Mouse (Mus musculus): Measurements from ENCODE around the gene Cnnm3. TPM values are rescaled to one million over a fixed set of nuclear protein-coding genes. Genes with fewer than 3 reads are reported as not detected.
A peak's percentile ranks its signal among the peaks of the same experiment; 100 is the strongest.

Cnnm3 gene
- 3.9 and 7.9 TPM in 2 replicates for polyA plus RNA-seq (2014; fragmentation: Nextera tagmentation; extraction: Ambion mirVana)

GRCm38 (mm10) chr1:36511289-36512021 lies at the start of gene Cnnm3:
Cnnm3 (plus strand) TSS chr1:36511867.
- H3K36me3 ChIP-seq (ENCODE audit: control insufficient read depth, insufficient read depth, low read length): no peaks in the 10 kb centered on the region
- peak within 1 kb of the TSS; percentile 89 for H3K4me2 ChIP-seq (replicated peaks; ENCODE audit: low read depth, low read length)
- H3K9ac ChIP-seq (ENCODE audit: low read depth, low read length): peak within 1 kb of the TSS; percentile 92
- H3K4me3 ChIP-seq (ENCODE audit: low read depth, low read length): peak within 1 kb of the TSS; percentile 88
- DNase-seq (ENCODE audit: low spot score) (peak; percentile 99), ATAC-seq (ENCODE audit: low FRiP score) (peak; percentile 99)
- 1% methylated on average over 51 of the region's 51 CpGs for WGBS
- peak within 1 kb of the TSS; percentile 98 for H3K27ac ChIP-seq (ENCODE audit: low read depth, low read length)
- H3K9me3 ChIP-seq (ENCODE audit: control insufficient read depth, low read length): no peaks in the 10 kb centered on the region
- 0 out of 2 replicates have a peak, but pooled peaks cover 4% of the 10 kb centered on the region for H3K4me1 ChIP-seq (replicated peaks; ENCODE audit: control insufficient read depth, insufficient read depth, low read length)
- H3K27me3 ChIP-seq (ENCODE audit: control insufficient read depth, insufficient read depth, low read length): no peaks in the 10 kb centered on the region

- Histone ChIP-seq H3K36me3 (ENCODE audit: control insufficient read depth, insufficient read depth, low read length) (no peaks in the 10 kb centered on the region), H3K27ac (ENCODE audit: low read depth, low read length) (no peak overlapping the region), H3K4me3 (ENCODE audit: low read depth, low read length) (no peak overlapping the region), H3K4me2 (replicated peaks; ENCODE audit: low read depth, low read length) (no peak overlapping the region), H3K9me3 (ENCODE audit: control insufficient read depth, low read length) (no peaks in the 10 kb centered on the region), H3K4me1 (replicated peaks; ENCODE audit: control insufficient read depth, insufficient read depth, low read length) (no peaks in the 10 kb centered on the region), H3K27me3 (ENCODE audit: control insufficient read depth, insufficient read depth, low read length) (no peaks in the 10 kb centered on the region), H3K9ac (ENCODE audit: low read depth, low read length) (no peak overlapping the region)
- no peak for DNase-seq (ENCODE audit: low spot score)
- ATAC-seq (ENCODE audit: low FRiP score): no peak
- 81% methylated on average over 4 of the region's 4 CpGs for WGBS
These were observed 46.0 kb upstream of the Cnnm3 start for GRCm38 (mm10) chr1:36465641-36466160.

- Histone ChIP-seq H3K27me3 (ENCODE audit: control insufficient read depth, insufficient read depth, low read length) (no peaks in the 10 kb centered on the region), H3K4me1 (replicated peaks; ENCODE audit: control insufficient read depth, insufficient read depth, low read length) (peaks cover 5% of the 10 kb centered on the region; the same call in 1 of the 2 replicates), H3K9me3 (ENCODE audit: control insufficient read depth, low read length) (no peaks in the 10 kb centered on the region), H3K27ac (ENCODE audit: low read depth, low read length) (no peak overlapping the region), H3K36me3 (ENCODE audit: control insufficient read depth, insufficient read depth, low read length) (no peaks in the 10 kb centered on the region), H3K9ac (ENCODE audit: low read depth, low read length) (no peak overlapping the region), H3K4me3 (ENCODE audit: low read depth, low read length) (no peak overlapping the region), H3K4me2 (replicated peaks; ENCODE audit: low read depth, low read length) (no peak overlapping the region)
- no peak for ATAC-seq (ENCODE audit: low FRiP score)
- no peak for DNase-seq (ENCODE audit: low spot score)
- WGBS: 58% methylated on average over 5 of the region's 5 CpGs
These were observed 44.2 kb upstream of the Cnnm3 start for GRCm38 (mm10) chr1:36467446-36467845.

DNA sequence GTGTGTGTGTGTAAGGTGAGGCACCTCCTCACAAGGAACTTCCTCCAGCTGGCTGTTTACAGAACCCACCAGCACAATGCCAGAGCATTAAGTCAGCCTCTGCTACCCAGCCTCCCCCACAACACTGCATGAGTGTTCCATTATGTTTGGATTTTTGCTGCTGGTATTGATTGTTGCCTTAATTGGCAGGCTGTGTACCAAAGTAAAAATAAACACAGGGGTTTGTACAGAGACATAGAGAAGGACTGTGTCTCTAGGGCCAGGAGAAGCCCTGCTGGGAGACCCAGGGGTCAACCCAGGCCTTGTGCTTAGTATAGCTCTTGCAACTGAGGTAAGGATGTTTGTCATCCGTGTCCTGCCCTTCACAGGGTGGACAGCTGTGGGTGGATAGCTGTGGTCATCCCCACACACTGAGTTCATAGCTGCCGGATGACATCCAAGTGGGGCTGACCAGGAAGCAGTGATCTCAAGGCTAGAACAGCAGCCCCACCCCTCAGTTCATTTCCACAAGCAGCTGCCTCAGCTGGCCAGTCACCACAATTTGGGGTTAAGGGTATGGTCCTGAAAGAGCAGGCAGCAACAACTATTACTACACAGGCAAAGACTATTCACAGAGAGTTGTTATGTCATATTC lies 41.7 kb upstream of the Cnnm3 start:
- DNase-seq (ENCODE audit: low spot score): no peak
- H3K4me1 ChIP-seq (replicated peaks; ENCODE audit: control insufficient read depth, insufficient read depth, low read length): peaks cover 6% of the 10 kb centered on the region; the same call in 1 of the 2 replicates
- no peak overlapping the region for H3K9ac ChIP-seq (ENCODE audit: low read depth, low read length)
- no peaks in the 10 kb centered on the region for H3K27me3 ChIP-seq (ENCODE audit: control insufficient read depth, insufficient read depth, low read length)
- ATAC-seq (ENCODE audit: low FRiP score): no peak
- no peaks in the 10 kb centered on the region for H3K36me3 ChIP-seq (ENCODE audit: control insufficient read depth, insufficient read depth, low read length)
- H3K9me3 ChIP-seq (ENCODE audit: control insufficient read depth, low read length): no peaks in the 10 kb centered on the region
- WGBS: 36% methylated on average over 2 of the region's 2 CpGs
- H3K4me3 ChIP-seq (ENCODE audit: low read depth, low read length): no peak overlapping the region
- no peak overlapping the region for H3K27ac ChIP-seq (ENCODE audit: low read depth, low read length)
- H3K4me2 ChIP-seq (replicated peaks; ENCODE audit: low read depth, low read length): no peak overlapping the region

DNA sequence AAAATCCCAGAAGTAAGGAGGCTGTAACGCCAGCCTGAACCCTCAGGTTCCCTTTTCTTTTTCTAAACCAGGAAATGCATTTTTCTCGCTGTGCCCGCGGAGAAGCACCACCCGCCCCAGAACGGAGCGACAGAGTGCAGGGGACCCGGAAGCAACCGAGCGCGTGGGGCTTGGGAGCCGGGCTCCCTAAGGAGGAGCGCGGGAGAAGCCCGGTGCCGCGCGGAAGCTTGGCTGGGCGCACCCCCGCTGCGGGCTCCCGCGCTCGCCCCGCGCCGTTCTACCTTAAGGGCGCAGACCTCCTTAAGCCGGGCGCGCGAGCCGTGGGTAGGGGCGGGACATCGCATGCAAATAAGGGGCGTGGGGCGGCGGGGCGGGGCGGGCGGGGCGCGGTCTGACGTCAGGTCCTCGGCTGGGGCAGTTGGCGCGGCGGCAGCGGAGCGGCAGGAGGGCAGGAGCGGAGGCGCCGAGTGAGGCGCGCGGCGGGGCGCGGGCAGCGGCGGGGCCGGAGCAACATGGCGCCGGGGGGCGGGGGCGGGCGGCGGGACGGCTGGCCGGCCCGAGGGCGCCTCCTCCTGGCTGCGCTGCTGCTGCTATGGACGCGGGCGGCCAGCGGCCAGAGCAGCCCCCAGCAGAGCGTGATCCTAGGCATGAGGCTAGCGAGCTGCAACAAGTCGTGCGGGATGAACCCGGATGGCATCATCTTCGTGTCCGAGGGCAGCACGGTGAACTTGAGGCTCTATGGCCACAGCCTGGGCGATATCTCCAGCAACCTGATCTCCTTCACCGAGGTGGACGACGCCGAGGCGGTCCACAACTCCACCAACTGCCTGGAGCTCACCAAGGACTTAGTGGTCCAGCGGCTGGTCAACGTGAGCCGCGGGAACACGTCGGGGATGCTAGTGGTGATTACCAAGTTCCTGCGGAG lies 40.2 kb upstream of the Cnnm3 start, which contains the start of gene Cnnm4:
TSS of gene Cnnm4 (plus strand) at position 440 of the 925 bp plus-strand sequence.
- 1% methylated on average over 68 of the region's 98 CpGs for WGBS
- Histone ChIP-seq H3K36me3 (ENCODE audit: control insufficient read depth, insufficient read depth, low read length) (no peaks in the 10 kb centered on the region), H3K4me2 (replicated peaks; ENCODE audit: low read depth, low read length) (peak within 1 kb of the TSS; percentile 84), H3K4me3 (ENCODE audit: low read depth, low read length) (peak within 1 kb of the TSS; percentile 61), H3K4me1 (replicated peaks; ENCODE audit: control insufficient read depth, insufficient read depth, low read length) (peaks cover 6% of the 10 kb centered on the region; the same call in 1 of the 2 replicates), H3K9me3 (ENCODE audit: control insufficient read depth, low read length) (no peaks in the 10 kb centered on the region), H3K9ac (ENCODE audit: low read depth, low read length) (peak within 1 kb of the TSS; percentile 76), H3K27ac (ENCODE audit: low read depth, low read length) (peak within 1 kb of the TSS; percentile 71), H3K27me3 (ENCODE audit: control insufficient read depth, insufficient read depth, low read length) (no peaks in the 10 kb centered on the region)
- peak; percentile 87 for DNase-seq (ENCODE audit: low spot score)
- peak; percentile 91 for ATAC-seq (ENCODE audit: low FRiP score)

- 14% methylated on average over 18 of the region's 18 CpGs for WGBS
- no peak for DNase-seq (ENCODE audit: low spot score)
- peaks cover 6% of the 10 kb centered on the region; the same call in 1 of the 2 replicates for H3K4me1 ChIP-seq (replicated peaks; ENCODE audit: control insufficient read depth, insufficient read depth, low read length)
- H3K9ac ChIP-seq (ENCODE audit: low read depth, low read length): peak overlapping the region; percentile 76
- H3K4me3 ChIP-seq (ENCODE audit: low read depth, low read length): peak overlapping the region; percentile 61
- peak overlapping the region; percentile 84 for H3K4me2 ChIP-seq (replicated peaks; ENCODE audit: low read depth, low read length)
- H3K9me3 ChIP-seq (ENCODE audit: control insufficient read depth, low read length): no peaks in the 10 kb centered on the region
- no peaks in the 10 kb centered on the region for H3K27me3 ChIP-seq (ENCODE audit: control insufficient read depth, insufficient read depth, low read length)
- no peak for ATAC-seq (ENCODE audit: low FRiP score)
- no peaks in the 10 kb centered on the region for H3K36me3 ChIP-seq (ENCODE audit: control insufficient read depth, insufficient read depth, low read length)
- no peak overlapping the region for H3K27ac ChIP-seq (ENCODE audit: low read depth, low read length)
These were observed 39.6 kb upstream of the Cnnm3 start for GRCm38 (mm10) chr1:36472106-36472440.

- Histone ChIP-seq H3K27ac (ENCODE audit: low read depth, low read length) (no peak overlapping the region), H3K27me3 (ENCODE audit: control insufficient read depth, insufficient read depth, low read length) (no peaks in the 10 kb centered on the region), H3K36me3 (ENCODE audit: control insufficient read depth, insufficient read depth, low read length) (no peaks in the 10 kb centered on the region), H3K4me3 (ENCODE audit: low read depth, low read length) (no peak overlapping the region), H3K9ac (ENCODE audit: low read depth, low read length) (no peak overlapping the region), H3K9me3 (ENCODE audit: control insufficient read depth, low read length) (no peaks in the 10 kb centered on the region), H3K4me1 (replicated peaks; ENCODE audit: control insufficient read depth, insufficient read depth, low read length) (peaks cover 6% of the 10 kb centered on the region; the same call in 1 of the 2 replicates), H3K4me2 (replicated peaks; ENCODE audit: low read depth, low read length) (peak overlapping the region; percentile 17; the same call in 1 of the 2 replicates)
- no peak for ATAC-seq (ENCODE audit: low FRiP score)
- WGBS: 83% methylated on average over 10 of the region's 10 CpGs
- DNase-seq (ENCODE audit: low spot score): no peak
These were observed 38.4 kb upstream of the Cnnm3 start for GRCm38 (mm10) chr1:36473211-36473780.

DNA sequence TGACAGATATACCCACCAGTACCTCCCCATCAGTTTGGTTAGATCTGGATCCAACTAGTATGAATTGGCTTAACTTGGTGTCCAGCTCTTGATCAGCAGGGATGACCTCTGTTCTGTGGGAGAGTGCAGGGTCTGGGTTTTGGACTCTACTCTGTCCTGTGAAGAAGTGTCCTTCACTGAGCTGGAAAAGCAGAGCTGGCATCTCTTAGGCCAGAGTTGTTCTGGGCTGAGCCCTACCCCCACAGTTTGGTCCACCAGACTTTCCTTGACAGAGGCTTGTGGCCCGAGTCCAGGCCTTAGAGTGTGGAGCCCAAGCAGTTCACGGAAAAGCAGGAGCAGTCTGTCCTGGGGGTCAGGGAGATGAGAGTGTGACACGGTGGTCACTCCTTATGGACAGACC lies 37.0 kb upstream of the Cnnm3 start:
- no peaks in the 10 kb centered on the region for H3K36me3 ChIP-seq (ENCODE audit: control insufficient read depth, insufficient read depth, low read length)
- no peak for ATAC-seq (ENCODE audit: low FRiP score)
- no peak overlapping the region for H3K9ac ChIP-seq (ENCODE audit: low read depth, low read length)
- H3K4me1 ChIP-seq (replicated peaks; ENCODE audit: control insufficient read depth, insufficient read depth, low read length): peaks cover 6% of the 10 kb centered on the region; the same call in 1 of the 2 replicates
- H3K4me3 ChIP-seq (ENCODE audit: low read depth, low read length): no peak overlapping the region
- H3K9me3 ChIP-seq (ENCODE audit: control insufficient read depth, low read length): no peaks in the 10 kb centered on the region
- WGBS: 54% methylated on average over 3 of the region's 3 CpGs
- no peak overlapping the region for H3K27ac ChIP-seq (ENCODE audit: low read depth, low read length)
- H3K4me2 ChIP-seq (replicated peaks; ENCODE audit: low read depth, low read length): no peak overlapping the region
- DNase-seq (ENCODE audit: low spot score): no peak
- H3K27me3 ChIP-seq (ENCODE audit: control insufficient read depth, insufficient read depth, low read length): no peaks in the 10 kb centered on the region
